Mouse (Mus musculus): ENCODE measurements around the gene Prdx6b.

GRCm38 (mm10) chr2:80328961-80329653 is 36.8 kb downstream of the Prdx6b start:
- TF ChIP-seq CTCF (conservative IDR thresholded peaks at IDR 0.05; ENCODE audit: low read length) (no peak), POU5F1 (IDR thresholded peaks at IDR 0.05; ENCODE audit: borderline replicate concordance, low read length) (no peak)
